Mouse (Mus musculus) splenic B cell, adult 2 months (primary cell): ENCODE data around the gene Usp22.

Experiments
- DNase-seq: peaks from one replicate; pipeline ENCODE4 v3.0.0-alpha.2; 2011; ENCODE audit warnings: low read depth, low spot score
- H3K27me3 ChIP-seq: 2 replicates; pipeline ENCODE4 v1.6.1; 2012; ENCODE audit warnings: mild to moderate bottlenecking, low read length, moderate library complexity, mixed read lengths; ENCODE audit not compliant: control insufficient read depth, poor library complexity, insufficient read depth, severe bottlenecking
- H3K36me3 ChIP-seq: 2 replicates; pipeline ENCODE4 v1.6.1; 2012; ENCODE audit warnings: mild to moderate bottlenecking, low read length, moderate library complexity, mixed read lengths; ENCODE audit not compliant: control insufficient read depth, poor library complexity, insufficient read depth, severe bottlenecking

Usp22 gene

GRCm38 (mm10) chr11:61164881-61165280 is 10.0 kb downstream of the Usp22 start:
- no peak for DNase-seq
- no peaks in the 10 kb centered on the region for H3K27me3 ChIP-seq
- H3K36me3 ChIP-seq, result peaks cover 4% of the 10 kb centered on the region

DNA sequence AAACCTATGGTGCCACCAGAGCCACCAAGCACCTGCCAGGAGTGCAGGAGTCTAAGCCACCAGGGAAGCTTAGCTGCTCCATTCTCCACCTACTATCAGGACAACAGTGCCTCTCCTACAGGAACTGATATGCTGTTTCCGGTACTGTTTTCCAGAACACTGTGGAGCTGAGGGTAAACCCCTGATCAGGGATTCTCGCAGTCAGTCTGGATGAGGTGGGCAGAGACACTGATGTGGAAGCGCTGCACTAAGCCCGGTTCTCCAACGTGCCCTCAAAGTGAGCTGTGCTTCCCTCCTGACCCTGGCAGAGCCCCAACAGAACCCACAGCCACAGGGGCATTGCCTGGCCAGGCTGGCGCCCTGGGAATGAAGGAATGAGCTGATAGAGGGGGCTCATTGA is 10.5 kb downstream of the Usp22 start:
- no peak for DNase-seq
- peaks cover 4% of the 10 kb centered on the region for H3K36me3 ChIP-seq
- H3K27me3 ChIP-seq, result no peaks in the 10 kb centered on the region

DNA sequence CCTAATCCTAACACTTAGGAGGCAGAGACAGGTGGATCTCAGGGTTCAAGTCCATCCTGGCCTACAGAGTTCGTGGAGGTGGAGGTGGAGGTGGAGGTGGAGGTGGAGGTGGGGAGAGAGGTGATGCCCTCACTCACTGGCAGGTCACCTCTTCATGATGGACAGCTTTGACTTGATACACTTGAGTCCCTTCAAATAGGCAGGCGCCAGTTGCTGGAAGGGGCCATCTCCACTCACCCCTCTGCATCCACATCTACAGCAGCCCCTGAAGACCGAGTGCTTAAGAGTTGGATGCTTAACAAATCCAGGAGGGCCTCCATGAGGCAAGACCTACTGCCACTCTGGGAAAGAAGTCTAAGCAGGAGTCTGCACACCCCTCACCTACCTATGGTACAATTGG is 11.5 kb downstream of the Usp22 start:
- Histone ChIP-seq H3K36me3 (peaks cover 8% of the 10 kb centered on the region), H3K27me3 (no peaks in the 10 kb centered on the region)
- DNase-seq, result no peak

- Histone ChIP-seq H3K36me3 (peaks cover 9% of the 10 kb centered on the region), H3K27me3 (no peaks in the 10 kb centered on the region)
- no peak for DNase-seq
These were observed 12.1 kb downstream of the Usp22 start for GRCm38 (mm10) chr11:61162776-61163175.

GRCm38 (mm10) chr11:61161121-61161520 is 13.7 kb downstream of the Usp22 start:
- DNase-seq, result no peak
- Histone ChIP-seq H3K36me3 (peaks cover 9% of the 10 kb centered on the region), H3K27me3 (no peaks in the 10 kb centered on the region)

GRCm38 (mm10) chr11:61159796-61160732 is 14.8 kb downstream of the Usp22 start:
- peaks cover 7% of the 10 kb centered on the region for H3K36me3 ChIP-seq
- DNase-seq, result peak; percentile 42
- no peaks in the 10 kb centered on the region for H3K27me3 ChIP-seq

DNA sequence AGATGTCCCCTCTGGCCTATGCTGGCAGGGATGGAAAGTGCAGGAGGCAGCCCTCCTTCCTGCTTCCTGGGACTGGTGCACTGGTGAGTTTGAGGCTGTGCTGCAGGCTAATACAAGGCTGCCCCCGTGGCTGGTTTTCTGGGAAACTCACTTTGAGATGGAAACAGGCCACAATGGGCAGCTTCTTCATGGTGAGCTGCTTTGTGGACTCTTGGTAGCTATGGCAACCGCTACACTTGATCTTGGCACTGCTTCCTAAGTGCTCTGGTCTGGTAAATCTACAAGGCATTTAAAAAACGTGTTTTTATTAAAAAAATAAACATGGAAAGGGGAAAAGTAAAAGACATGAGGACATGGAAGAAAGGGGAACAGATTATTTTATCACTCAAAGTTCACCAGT is 16.7 kb downstream of the Usp22 start:
- no peak for DNase-seq
- no peaks in the 10 kb centered on the region for H3K27me3 ChIP-seq

GRCm38 (mm10) chr11:61155727-61156126 is 19.1 kb downstream of the Usp22 start:
- H3K27me3 ChIP-seq, result no peaks in the 10 kb centered on the region
- DNase-seq, result peak; percentile 85
- peaks cover 17% of the 10 kb centered on the region for H3K36me3 ChIP-seq

More for the DNA sequence above, 16.7 kb downstream of the Usp22 start:
- peaks cover 16% of the 10 kb centered on the region for H3K36me3 ChIP-seq

GRCm38 (mm10) chr11:61150233-61151001 is 24.4 kb downstream of the Usp22 start:
- Histone ChIP-seq H3K36me3 (peaks cover 13% of the 10 kb centered on the region), H3K27me3 (no peaks in the 10 kb centered on the region)
- no peak for DNase-seq

DNA sequence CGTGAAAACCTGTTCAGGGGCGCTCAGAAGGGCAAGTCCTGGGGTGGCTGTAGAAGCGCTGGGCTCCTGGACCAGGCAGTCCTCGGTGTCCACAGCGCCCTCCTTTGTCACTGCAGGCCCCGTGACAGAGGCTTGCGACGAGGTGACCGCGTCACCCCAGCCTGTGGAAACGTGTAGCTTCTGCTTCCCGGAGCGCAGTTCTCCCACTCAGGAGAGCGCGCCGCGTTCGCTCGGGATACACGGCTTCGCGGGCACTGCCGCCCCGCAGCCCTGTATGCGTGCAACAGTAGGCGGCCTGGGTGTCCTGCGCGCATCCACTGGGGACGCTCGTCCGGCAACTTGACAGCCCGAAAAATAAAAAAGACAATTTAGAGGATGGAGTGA is 27.6 kb downstream of the Usp22 start:
- DNase-seq, result no peak
- Histone ChIP-seq H3K36me3 (peaks cover 2% of the 10 kb centered on the region), H3K27me3 (no peaks in the 10 kb centered on the region)

GRCm38 (mm10) chr11:61146645-61147299 is 28.1 kb downstream of the Usp22 start:
- peaks cover 2% of the 10 kb centered on the region for H3K36me3 ChIP-seq
- H3K27me3 ChIP-seq, result no peaks in the 10 kb centered on the region
- DNase-seq, result peak; percentile 68

- Histone ChIP-seq H3K27me3 (no peaks in the 10 kb centered on the region), H3K36me3 (peaks cover 2% of the 10 kb centered on the region; the same call in 1 of the 2 replicates)
- DNase-seq, result no peak
These were observed 29.3 kb downstream of the Usp22 start for GRCm38 (mm10) chr11:61145551-61145950.

- peak; percentile 80 for DNase-seq
- Histone ChIP-seq H3K36me3 (peaks cover 2% of the 10 kb centered on the region; the same call in 1 of the 2 replicates), H3K27me3 (no peaks in the 10 kb centered on the region)
These were observed 31.0 kb downstream of the Usp22 start for GRCm38 (mm10) chr11:61143564-61144469.
